Mouse (Mus musculus) thymus, postnatal 0 days (tissue): ENCODE measurements around the gene Tsc22d1. TPM values are rescaled to one million over a fixed set of nuclear protein-coding genes. Genes with fewer than 3 reads are reported as not detected.

Experiments
- DNase-seq: peaks from one replicate; pipeline ENCODE4 v3.0.0-alpha.2; 2015; ENCODE audit warnings: low spot score
- polyA plus RNA-seq: library from polyadenylated mRNA; unstranded; fragments of >200 nt; fragmentation: Nextera tagmentation; extraction: Ambion mirVana; gene quantifications from 2 replicates; pipeline ENCODE4 v1.2.1, GENCODE M21; 2015

The Tsc22d1 gene
- polyA plus RNA-seq, 1 experiment from 2014 or later, result 320 TPM

DNA sequence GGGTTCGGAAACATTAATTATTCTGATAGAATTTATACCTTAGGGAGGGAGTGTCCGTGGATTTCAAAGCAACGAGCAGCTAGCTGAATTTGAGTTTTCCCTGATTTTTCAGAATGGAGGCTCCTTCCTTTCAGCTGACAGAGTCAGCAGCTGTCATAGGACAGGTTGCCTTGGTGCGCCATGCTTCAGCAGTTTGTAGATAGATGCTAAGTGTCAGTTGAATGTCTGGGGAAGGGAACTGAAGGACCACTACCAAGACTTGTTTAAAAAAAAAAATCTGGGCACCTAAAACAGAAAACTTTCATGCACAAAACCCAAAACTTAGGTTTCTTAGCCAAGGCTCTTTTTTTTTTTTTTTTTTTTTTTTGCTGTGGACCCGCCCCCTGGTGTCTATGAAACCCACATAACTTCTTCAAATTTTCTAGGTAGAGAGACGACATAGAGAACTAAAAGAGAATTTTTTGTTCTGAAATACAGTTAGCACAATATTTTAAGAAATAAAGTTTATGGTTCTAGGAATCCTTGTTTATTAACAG lies 99.4 kb downstream of the Tsc22d1 start:
- DNase-seq, result no peak

DNA sequence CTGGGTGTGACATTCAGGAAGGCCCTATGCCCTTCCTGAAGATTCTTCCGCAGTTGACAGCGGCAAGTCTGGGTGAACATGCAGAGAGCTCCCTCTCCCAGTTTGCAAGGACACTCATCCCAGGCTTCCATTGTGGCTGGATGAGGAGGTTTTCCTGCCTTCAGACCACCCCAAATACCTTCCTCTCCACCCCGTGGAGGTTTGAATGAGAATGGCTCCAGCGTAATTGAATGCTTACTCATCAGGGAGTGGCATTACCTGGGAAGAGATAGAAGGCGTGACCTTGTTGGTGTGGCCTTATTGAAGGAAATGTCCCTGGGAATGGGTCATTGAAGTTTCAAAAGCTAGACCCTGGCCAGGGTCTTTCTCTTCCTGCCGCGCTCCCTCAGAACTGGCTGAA lies 100.9 kb downstream of the Tsc22d1 start:
- no peak for DNase-seq

DNA sequence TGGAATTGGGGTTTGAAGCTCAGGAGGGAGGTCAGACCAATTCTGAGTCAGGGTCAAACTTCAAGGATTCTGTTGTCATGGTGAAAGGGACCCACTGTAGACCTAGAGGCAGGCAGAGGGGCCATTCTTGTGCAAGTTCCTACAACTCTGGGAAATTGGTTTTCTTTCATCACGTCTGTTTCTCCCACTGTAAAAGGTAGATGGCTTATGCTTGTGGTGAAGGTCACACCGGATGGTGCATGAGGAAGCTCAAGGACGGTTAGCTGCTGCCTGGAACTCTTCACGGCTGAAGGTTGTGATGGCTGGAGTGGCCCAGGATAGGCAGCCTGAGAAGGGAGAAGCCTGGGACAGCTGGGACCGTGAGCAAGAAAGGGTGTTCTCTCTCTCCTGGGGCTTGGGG lies 103.5 kb downstream of the Tsc22d1 start:
- no peak for DNase-seq

DNA sequence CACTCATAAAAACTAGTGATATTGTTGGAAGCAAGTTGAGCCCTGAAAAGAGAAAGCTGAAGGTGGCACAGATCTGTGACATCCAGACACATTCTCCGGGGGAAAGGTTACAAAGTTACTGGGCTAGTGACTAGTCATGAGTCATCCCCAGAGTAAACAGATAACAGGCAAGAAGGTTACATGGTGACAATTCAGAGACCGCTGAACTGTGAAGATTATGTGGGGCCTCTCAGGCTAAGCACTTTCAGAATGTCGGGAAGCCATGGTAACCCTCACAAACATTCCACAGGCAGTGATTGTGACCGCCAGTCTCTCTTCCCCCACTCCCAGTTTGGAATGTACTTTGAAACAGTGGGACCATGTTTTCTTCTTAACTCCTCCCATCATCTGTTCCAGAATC lies 105.8 kb downstream of the Tsc22d1 start:
- DNase-seq, result no peak

DNA sequence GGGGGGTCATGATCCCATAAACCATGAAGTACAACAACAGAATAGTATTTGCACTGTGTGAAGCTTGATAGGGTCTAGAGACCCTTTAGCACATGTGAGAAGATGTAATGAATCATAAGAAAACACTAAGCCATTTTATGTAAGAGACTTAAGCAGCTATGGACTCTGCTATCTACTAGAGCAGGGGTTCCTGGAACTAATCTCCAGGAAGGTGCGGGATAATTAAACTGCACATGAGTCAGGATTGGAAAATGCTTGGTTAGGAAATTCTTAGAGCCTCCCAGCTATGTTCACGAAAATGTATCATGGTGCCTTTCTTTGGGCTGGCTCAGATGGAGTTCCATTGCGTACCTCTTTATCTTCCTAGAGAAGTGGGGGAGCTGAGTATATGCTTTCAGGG lies 106.5 kb downstream of the Tsc22d1 start:
- DNase-seq, result no peak

DNA sequence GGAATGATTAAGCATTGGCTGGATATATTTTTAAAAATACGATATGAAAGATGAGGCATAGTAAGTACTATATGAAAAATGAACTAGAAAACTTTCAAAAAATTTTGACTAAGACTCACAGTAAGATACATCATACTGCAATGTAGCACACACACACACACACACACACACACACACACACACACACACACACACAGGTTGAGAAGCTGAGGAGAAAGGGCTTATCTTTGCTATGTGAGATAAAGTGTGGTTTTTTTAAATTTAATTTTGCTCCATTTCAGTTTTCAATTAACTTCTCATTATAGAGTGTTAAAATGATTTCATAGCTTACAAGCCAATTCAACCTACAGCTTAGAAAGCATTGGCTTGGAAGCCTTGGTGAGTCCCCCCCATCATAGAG lies 108.6 kb downstream of the Tsc22d1 start:
- DNase-seq, result no peak

DNA sequence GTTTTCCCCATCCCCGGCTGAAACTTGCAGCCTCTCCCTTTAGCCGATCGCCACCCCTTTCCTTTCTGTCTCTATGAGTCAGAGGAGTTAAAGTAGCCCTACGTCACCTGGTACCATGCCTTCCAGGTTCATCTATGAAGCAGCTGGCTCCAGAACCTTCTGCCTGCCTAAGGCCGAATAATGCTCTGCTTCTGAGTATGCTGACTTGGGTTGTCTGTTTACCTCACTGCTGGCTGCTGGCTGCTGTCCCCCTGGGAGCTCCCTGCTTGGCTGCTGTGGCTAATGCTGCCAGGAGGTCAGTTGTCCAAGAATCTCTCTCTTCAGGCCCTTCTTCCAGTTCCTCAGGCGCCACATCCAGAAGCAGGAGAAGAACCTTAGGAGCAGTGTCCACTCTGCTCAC lies 111.7 kb downstream of the Tsc22d1 start:
- no peak for DNase-seq

DNA sequence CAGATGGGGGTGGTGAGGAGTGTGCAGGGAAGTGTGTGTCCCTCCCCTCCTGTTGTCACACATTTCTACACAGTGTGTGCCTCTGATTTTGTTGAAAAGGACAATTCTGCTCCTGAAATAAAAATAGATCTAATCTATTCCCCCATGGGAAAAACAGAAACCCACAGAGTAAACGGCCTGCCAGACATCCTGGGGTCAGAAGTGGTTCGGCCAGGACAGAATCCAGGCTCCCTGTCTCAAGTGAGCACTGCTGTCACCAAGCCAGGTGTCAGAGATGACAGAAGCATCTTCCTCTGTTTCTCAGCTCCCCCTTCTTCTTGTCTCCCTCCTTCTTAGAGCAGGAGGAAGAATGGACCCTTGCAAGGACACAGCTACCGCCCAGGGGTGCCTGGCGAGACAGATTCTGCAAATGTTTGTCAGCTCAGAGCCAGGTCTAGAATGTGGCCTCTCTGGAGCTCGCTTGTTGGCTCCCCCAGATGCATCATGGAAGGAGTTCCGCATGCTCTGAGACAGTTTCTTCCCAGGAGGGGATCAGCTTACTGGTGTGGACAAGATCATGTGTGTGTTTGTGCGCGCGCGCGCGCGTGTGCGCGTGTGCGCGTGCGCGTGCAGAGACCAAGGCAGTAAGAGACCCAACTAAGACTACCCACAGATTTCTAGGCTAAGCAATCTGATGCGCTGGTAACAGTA lies 112.4 kb downstream of the Tsc22d1 start:
- no peak for DNase-seq

DNA sequence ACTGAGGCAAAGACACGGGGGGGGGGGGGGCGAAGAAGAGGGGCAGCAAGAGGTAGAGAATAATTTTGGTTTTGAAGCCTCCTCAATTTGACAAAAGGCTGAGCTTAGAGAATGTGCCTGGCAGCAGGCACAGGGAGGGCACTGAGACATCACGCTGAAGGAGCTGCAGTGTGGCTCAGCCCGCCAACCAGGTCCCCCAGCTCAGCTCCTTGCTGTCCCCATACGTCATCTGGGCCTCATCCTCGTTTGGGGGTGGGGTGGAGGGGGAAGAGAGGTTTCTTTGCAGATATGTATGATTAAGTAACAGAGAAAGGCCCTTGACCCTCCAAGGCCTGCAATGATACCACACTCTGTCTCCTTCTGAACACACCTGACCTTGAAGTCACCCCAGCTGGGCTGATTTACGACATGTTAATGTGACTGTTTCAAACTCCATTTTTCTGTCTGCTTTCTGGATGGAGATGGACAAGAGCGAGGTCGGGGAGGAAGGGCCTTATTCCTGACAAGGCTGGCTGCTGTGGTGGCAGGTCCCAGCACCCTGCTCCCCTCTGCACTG lies 113.1 kb downstream of the Tsc22d1 start:
- DNase-seq, result no peak

DNA sequence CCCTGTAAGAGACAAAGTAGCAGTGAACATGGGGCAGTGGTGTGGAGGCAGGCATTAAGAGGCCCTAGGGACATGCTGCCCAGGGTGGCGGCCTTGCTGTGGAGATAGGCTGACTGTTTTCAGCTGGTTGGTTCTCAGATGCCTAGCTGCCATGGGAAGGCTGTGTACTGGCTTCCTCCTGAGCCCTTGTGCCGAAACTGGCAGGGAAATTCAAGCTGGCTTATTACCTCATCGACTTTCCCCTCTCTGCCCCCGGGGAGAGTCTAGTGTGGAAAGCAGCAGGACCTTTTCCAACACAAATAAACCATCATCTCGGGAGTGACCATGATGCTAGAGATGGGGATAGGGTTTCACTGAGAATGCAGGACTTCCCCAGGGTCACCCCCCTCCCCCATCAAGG lies 113.9 kb downstream of the Tsc22d1 start:
- no peak for DNase-seq

DNA sequence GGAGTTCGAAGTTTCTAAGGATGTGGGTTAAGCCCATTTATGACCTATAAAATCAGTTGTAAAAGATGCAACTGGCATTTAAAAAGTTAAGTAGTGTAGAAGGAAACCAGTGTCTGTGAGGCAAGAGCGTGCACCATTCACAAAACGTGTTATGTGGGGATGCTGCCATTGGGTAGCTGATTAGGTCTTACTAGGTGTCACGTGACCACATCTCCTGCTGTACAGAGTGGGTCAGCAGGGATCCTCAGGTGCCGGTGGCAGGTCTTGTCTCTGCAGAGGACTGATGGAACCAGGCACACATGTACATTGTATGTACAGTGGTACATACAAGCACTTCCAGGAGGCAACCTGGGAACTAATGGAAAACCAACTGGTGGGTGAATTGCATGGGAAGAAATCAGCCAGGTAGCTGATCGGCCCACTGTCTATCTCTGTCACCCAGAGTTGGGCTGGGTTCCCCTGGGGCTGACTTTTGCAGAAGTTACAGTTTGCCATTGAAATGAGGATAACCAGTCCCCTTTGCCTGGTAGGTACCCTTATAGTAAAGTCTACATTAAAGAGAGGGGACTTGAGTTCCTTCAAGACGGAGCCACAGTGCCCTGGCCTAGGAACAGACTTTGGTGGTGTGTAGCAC lies 116.4 kb downstream of the Tsc22d1 start:
- no peak for DNase-seq

DNA sequence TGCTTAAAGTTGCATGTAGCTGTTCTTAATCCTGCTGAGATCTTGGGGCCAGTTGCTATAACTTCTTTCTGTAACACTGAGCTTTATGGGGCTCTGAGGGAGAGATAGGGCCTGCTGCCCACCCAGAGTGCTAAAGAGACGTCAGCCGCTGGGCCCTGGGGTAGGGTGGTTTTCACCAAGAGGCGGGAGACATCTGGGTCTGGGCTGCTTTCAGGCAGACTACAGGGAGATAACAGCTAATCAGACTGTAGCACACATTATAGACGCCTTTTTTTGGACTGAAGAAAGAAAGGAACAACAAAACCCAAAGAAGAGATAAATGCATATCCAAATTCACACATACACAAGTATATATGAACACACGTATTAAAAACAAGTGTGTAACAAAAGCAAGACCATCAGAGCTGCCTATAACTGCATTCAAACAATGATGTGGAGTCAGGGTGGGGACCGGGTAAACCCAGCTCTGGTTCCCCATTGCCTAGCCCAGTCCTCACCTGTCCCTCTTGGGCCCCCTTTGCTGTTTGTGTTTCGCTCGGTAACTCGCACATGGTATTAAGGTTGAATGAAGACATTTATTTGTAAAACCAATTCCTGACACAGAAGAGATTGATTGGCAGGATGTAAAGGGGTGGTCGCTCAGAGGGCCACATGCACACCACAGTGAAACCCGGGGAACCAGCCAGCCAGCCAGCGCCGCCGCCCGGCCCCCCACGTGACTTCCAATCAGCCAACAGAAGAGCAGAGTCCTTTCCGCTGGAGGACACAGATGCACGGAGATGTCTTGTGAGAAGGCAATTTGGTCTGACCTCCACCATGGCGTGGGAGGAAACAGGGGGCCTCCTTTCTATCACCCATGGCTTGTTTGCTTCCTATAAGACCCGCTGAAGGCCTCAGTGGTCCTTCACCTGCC lies 117.8 kb downstream of the Tsc22d1 start:
- DNase-seq, result peak; percentile 70

DNA sequence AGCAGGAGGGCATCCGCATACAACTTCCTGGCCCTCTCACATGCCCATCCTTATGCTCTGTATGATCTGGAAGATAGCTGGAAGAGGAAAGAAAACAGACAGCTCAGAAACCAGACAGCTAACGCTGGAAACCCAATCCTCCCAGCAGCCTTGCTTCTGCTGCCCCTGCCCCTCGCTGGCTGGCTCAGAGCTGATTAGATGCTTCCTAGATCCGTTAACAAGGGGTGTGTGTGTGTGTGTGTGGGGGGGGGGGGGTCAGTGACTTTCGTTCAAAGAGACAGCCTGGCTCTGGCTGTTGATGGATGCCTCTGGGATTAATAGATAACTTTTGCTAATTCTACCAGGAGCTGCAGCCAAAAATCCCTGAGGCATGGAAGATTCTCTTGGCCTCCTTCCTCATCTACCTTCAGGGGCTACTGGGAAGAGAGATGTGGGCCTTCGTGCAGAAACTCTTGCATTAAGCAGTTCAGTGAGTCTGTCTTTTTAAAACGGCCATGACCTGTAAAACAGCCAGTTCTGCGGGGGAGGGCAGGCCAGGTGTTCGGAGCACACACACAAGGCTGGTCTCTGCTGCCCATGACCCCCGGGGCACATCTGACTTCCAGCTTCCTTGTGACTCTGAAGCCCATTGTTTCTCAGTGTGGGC lies 118.5 kb downstream of the Tsc22d1 start:
- peak; percentile 9 for DNase-seq

DNA sequence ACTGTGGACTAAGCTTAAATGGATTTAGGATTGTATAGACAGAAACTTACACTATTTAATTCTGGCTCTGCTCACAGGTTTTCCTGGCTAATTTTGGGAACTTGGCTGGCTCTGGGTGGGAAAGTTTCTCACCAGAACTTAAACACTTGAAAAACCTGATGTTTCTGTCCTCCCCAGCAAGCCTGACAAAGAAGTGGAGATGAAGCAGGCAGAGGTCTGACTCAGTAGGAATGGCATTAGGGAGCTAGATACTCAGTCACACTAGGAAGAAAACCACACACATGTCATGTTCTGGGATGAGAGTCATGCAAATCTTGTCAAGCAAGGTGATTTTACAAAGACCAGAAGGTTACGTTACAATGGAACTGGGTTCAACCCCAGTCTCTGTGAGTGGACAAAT lies 120.3 kb downstream of the Tsc22d1 start:
- DNase-seq, result no peak

DNA sequence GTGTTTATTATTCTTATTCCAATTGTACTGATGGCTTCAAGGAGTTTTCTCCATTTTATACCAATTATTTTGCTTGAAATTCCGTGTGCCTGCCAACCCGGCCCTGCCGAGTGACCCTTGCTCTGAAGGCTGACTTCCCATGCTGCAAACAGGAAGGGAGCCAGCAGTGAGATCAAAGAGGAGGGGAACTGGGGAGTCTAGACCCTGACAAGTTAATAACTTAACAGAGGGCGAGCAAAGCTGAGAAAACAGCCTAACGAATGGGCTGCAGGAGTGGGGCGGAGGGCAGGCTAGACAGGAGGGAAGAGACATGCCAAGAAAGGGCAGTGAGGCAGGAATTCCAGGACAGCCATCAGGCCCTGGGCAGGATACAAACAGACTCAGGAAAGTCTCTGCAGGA lies 122.2 kb downstream of the Tsc22d1 start:
- DNase-seq, result no peak

DNA sequence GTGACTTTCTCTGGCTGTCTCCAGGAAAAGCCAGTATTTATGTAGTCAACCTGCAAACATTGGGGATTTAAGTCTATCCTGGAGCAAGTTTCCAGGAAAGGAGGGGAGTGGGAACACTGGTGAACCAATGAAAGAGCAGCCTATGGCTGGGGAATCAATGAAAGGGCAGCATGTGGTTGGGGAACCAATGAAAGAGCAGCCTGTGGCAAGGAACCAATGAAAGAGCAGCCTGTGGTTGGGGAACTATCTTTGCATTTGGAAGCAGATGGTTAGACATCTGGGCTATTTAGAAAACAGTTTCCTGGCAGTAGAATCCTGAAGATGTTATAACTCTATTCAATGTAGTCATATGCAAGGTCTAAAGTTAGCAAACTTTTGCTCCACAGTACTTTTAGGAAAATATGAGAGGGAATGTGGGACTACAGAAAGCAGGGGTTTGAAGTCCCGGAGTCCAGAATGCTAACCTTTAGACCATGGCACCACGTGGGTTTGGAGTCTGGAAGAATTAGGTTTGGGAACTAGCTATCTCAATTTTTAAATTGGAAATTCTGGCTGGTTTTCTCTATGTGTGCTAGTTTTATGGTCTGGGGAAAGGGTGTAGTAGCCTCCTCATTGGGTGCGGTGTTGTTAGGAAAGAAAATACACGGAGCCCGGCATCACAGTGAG lies 125.4 kb downstream of the Tsc22d1 start:
- DNase-seq, result no peak

DNA sequence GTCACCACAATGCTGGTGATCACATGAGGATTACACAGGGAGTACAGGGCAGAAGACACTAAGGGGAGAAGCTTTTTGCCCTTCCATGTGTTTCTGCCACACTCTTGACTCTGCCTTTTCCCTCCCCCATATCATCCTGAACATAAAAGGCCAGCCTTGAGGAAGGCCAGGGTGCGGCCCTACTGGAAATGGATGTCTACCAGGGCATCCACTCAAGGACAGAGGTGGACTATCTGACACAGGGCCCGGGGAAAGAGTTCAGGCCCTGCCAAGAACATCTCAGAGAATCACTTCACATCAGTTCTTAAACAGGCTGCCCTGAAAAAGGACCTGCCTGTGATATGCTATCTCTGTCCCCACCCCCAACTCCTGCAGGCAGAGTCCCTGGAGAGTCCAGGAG lies 126.6 kb downstream of the Tsc22d1 start:
- no peak for DNase-seq

DNA sequence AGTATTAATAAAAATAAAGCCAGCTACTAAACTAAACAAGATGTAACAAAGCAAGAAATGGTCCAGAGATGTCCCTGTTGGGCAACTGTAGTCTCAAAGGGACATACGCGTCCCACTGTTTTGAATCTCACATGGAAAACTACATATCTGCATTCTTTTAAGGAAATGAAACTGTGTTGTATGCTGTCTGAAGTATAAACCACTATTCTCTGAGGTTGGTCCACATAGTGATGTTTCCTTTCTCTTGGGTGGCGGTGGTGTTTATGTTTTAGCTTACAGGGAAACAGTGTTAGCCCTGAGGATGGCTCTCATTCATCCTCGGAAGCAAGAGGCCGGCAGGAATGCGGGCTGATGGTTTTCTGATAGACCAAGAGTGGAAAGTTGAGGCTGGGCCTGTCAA lies 129.4 kb downstream of the Tsc22d1 start:
- no peak for DNase-seq

DNA sequence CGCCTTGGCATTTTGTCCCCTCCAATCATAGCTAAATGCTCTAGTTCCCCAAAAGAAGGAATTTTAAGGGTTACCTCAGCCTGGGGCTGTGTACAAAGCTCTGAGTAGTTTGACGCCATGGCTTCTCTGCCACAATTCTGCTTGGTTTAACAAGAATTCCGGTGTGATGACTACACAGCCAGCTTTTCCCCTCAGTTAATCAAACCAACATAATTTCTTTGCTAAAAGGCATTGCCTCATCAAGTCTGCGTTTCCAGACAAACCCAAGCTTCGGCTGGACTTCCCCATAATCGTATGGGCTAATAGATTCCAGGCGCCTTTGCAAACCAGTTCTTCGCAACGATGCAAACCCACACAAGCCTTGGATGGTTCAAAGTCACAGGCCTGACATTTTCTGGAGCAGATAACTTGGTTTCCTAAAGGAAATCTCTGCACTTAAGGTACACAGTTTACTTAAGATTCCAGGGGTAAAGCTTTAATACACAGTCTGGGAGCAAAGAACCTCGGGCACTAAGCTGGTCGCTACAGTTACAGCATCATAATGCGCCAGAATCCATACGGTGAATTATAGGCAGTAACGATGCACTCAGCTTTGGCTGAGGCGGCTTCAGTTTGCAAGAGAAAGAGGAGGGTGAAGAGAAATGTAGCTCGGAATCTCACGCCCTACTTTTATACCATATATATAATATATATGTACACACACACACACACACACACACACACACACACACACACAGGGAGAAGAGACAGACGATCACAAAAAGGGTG lies 140.7 kb downstream of the Tsc22d1 start:
- no peak for DNase-seq
